Mouse (Mus musculus) hematopoietic stem cell, adult 5-6 weeks (primary cell): ENCODE measurements around the gene Zbtb20. TPM values are rescaled to one million over a fixed set of nuclear protein-coding genes. Genes with fewer than 3 reads are reported as not detected.

Source experiments
- ATAC-seq, 2 experiments: fragments of 125-278 bp in 1 of 2; replicated peaks in 1 of 2; 2 replicates each; pipeline ENCODE4 v1.8.0; 2016 to 2017; ENCODE audit warnings: inconsistent platforms in 2 of 2, mild to moderate bottlenecking in 2 of 2, moderate number of reproducible peaks in 2 of 2, low read depth in 1 of 2, moderate TSS enrichment in 1 of 2; ENCODE audit not compliant: low FRiP score in 2 of 2, poor library complexity in 2 of 2, severe bottlenecking in 2 of 2, insufficient read depth in 1 of 2, low TSS enrichment in 1 of 2
- total RNA-seq: library from RNA; stranded (forward); fragments of 172-1452, 232-1000 nt; gene quantifications from 2 replicates; pipeline ENCODE4 v1.2.3, GENCODE M21; 2017

Zbtb20 gene
- total RNA-seq = 34.1 and 45.7 TPM in 2 replicates

- no peak for ATAC-seq
These were observed at the start of gene Zbtb20 for GRCm38 (mm10) chr16:42875852-42875980. Gene Zbtb20 (plus strand): TSS chr16:42875881.

- ATAC-seq = no peak
These were observed 39.7 kb upstream of the Zbtb20 start for GRCm38 (mm10) chr16:42835940-42836339.

- ATAC-seq = no peak
These were observed 39.1 kb upstream of the Zbtb20 start for GRCm38 (mm10) chr16:42836404-42837120.

DNA sequence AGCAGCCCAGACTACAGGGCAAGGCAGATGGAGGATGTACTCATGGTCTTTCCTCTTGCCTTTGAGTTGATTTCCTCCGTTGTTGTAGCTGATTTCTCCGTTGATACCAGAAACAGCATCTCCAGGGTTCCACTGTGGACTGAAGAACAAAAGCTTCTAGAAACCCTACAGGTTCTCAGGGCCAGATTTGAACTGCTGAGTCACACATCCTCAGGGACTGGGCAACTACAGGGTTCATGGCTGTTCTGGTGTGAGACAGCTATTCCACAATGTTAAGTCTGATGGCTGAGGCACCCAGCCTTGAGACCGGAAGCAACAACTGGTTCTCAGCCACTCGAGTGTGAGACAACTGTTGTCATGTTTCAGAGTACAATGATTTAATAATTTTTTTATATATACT, 37.5 kb upstream of the Zbtb20 start:
- no peak for ATAC-seq

DNA sequence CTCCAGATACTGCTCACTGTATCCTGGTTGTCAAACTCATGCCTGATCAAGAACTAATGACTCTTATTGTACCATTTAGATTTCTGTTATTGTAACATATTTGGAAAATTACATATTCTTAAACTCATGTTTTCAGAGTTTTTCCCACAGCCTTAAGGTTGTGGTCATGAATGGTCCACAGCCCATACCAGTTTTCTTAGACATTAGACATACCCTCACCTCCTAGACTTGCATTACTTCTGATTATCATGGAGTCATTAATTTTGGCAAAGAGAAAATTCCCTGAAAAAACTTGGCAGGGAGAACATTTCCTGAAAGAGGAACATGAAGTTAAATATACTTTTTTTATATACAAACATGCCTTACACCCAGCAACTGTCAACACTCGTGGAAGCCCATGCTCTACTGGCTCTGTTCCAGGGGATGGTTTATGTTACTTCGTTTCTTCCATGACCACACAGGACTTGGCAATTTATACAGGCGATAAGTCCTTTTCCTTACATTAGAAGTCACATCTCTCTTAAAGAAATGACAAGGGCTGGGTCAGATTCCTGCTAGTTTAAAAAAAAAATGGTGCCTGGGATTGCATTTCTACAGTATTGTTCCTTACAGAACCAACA, 18.0 kb upstream of the Zbtb20 start:
- no peak for ATAC-seq

GRCm38 (mm10) chr16:42859251-42859650, 16.4 kb upstream of the Zbtb20 start:
- no peak for ATAC-seq

DNA sequence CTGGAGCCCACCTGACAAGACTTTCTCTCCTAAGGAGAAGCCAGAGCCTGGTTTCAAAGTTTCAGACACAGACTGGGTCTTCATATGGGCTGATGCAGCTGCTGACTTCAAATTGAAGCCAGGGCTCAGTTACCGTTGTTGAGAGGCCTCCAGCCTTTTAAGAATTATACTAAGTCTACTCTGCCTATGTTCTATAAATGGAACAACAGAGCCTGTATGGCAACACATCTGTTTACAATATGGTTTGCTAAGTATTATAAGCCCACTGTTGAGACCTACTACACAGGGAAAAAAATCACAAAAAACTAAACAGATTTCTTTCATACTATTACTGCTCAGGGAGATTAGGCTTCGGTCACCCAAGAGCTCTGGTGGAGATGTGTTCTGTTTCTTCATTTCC, 12.4 kb upstream of the Zbtb20 start:
- no peak for ATAC-seq

GRCm38 (mm10) chr16:42866061-42866460, 9.6 kb upstream of the Zbtb20 start:
- no peak for ATAC-seq

GRCm38 (mm10) chr16:42872101-42872500, 3.6 kb upstream of the Zbtb20 start:
- ATAC-seq = no peak

- ATAC-seq = no peak
These were observed 1.7 kb upstream of the Zbtb20 start for GRCm38 (mm10) chr16:42873942-42874341.

- no peak for ATAC-seq
These were observed 1.2 kb upstream of the Zbtb20 start for GRCm38 (mm10) chr16:42874456-42874855.

DNA sequence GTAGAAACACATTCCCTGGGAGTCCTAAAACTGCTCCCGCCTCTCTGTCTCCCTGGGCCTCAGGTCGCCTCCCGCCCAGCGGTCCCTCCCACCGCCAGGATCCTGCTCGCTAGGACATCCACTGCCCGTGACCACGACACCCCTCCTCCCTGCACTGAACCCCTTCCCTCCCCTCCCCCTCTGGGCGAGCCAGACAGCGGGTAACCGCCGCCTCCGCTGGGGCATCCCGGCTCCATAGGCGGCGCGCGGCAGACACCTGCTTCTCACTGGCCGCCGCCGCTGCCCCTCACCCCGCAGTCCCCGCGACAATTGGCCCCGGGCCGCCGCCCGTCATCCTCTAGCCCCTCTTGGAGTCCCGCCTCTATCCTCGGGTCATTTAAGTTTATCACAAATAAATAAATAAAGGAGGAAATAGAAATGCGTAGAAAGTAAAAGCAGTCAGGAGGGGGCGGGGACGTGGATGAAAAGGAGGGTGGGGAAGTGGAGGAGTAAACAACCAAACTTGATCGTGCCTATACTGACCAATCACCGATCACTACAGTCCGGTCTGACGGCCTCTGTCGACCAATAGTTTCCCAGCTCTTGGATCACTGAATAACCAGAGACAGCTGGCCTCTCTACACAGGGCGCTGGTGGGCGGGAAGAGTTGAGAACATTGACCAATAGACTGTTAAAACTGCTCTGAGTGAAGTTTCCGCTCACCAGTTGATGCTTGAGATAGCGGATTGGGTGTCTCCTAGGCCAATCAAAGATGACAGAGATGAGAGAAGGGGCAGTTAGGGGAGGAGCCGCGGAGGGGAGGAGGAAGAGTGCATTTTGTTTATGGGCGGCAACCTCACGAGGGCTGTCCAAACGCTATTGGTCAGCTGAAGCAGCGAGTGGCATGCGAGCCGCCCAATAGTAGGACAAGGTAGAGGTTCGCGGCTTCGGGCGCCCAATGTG, 500 bp upstream of the Zbtb20 start:
- ATAC-seq = peak; percentile 89 to 90

DNA sequence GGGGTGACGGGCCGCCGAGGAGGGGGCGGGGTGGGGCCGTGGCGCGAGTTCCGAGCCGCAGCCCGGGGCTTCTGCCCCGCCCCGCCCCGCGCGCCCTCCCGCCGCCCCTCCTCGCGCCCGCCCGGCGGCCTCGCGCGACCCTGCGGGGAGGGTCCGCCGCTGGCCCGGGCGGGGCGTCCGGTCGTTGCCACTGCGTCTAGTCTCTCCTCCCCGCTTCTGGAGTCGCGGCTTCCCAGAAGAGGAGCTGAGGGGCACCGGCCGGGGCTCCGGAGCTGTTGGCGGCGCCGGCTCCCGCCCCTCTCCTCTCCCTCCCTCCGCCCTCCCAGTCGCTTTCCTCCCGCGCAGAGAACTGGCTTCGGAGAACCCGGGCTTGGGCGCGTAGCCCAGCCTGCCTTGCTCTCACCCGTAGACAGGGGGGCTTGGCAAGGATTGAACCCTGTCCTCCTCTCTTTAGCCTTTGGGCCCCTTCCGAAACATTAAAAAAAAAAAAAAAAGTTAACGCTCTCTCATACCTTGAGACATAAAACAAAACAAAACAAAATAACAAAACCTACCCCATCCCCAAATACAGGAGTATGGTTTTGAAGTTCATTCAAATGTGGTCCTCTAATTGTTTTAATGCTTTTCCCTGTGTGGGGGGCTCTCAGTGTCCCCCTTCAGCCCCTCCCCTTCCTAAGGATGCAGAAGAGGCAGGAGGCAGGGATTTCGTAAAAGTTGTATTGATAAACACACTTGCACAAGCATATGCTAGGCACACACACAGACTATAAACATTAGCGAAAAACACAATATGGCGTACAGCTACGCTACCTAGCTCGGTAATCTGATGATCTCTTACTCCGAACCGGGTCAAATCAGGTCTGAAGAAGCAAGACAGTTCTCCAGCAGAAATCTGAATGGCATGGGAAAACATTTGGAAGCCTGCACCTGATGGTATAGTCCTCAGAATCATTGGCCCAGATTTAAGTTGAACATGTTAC, 630 bp downstream of the Zbtb20 start:
- ATAC-seq = peak; percentile 8 to 26

DNA sequence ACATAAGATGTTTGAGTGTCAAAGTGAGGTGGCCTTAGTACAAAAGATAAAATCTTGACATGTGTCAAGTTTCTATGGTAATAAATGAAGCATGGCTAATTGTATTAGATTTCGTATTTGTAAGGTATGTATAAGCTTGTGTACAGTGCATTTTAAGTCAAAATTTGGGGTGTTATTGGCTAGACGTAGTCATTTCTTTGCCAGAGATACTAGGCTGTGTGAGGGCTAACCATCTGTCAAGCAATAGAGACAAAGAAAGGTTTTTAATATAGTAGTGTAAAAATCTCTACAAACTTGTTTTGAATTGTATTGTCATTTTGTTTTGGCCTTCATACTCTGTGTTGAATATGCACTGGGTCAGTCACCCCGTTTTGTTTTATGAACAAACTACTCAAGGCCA, 4.4 kb downstream of the Zbtb20 start:
- no peak for ATAC-seq

DNA sequence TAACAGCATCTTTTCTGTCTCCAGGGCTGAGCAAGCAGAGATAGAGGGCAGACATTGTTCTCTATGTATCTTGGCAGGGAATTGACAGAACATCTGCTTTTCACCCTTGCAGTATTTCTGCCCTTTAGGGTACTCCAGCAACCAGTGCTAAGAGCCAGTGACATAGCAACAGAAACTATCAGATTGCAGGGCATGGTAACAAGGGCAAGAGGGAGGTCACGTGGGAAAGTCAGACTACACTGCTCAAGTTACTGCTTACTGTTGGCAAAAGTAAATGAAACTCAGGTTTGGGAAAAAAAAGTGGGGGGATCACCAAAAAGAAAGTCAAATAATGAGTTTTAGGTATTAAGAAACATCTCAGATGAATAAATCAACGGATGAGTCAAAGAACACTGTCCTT, 9.9 kb downstream of the Zbtb20 start:
- ATAC-seq = no peak

- no peak for ATAC-seq
These were observed 10.3 kb downstream of the Zbtb20 start for GRCm38 (mm10) chr16:42885964-42886363.

GRCm38 (mm10) chr16:42897125-42897693, 21.5 kb downstream of the Zbtb20 start:
- peak; percentile 93 to 95 for ATAC-seq
